Mouse (Mus musculus) liver (tissue): ENCODE data around the gene Syt16.
A peak's percentile ranks its signal among the peaks of the same experiment; 100 is the strongest.

Experiments
- DNase-seq: peaks from one replicate; pipeline ENCODE4 v3.0.0-alpha.2; 2020; ENCODE audit warnings: mixed read lengths

The Syt16 gene

GRCm38 (mm10) chr12:74108663-74109081 is 111.2 kb downstream of the Syt16 start:
- no peak for DNase-seq

GRCm38 (mm10) chr12:74109462-74110068 is 112.1 kb downstream of the Syt16 start:
- DNase-seq, result no peak

- DNase-seq, result no peak
Observed at GRCm38 (mm10) chr12:74116825-74117224, 119.4 kb downstream of the Syt16 start.

GRCm38 (mm10) chr12:74125796-74126195 is 128.3 kb downstream of the Syt16 start:
- DNase-seq, result peak; percentile 4

GRCm38 (mm10) chr12:74128229-74128628 is 130.8 kb downstream of the Syt16 start:
- DNase-seq, result no peak

- DNase-seq, result no peak
Observed at GRCm38 (mm10) chr12:74131790-74132189, 134.3 kb downstream of the Syt16 start.

- DNase-seq, result no peak
Observed at GRCm38 (mm10) chr12:74142147-74142546, 144.7 kb downstream of the Syt16 start.

- no peak for DNase-seq
Observed at GRCm38 (mm10) chr12:74144385-74144784, 146.9 kb downstream of the Syt16 start.

- DNase-seq, result no peak
Observed at GRCm38 (mm10) chr12:74160791-74161190, 163.3 kb downstream of the Syt16 start.

- DNase-seq, result no peak
Observed at GRCm38 (mm10) chr12:74163080-74163479, 165.6 kb downstream of the Syt16 start.

GRCm38 (mm10) chr12:74171257-74171656 is 173.8 kb downstream of the Syt16 start:
- DNase-seq, result no peak

GRCm38 (mm10) chr12:74173902-74174301 is 176.4 kb downstream of the Syt16 start:
- no peak for DNase-seq

- DNase-seq, result no peak
Observed at GRCm38 (mm10) chr12:74184596-74184995, 187.1 kb downstream of the Syt16 start.

- no peak for DNase-seq
Observed at GRCm38 (mm10) chr12:74188243-74188785, 190.9 kb downstream of the Syt16 start.

GRCm38 (mm10) chr12:74188815-74189214 is 191.4 kb downstream of the Syt16 start:
- no peak for DNase-seq

GRCm38 (mm10) chr12:74189840-74190239 is 192.4 kb downstream of the Syt16 start:
- DNase-seq, result no peak

- DNase-seq, result no peak
Observed at GRCm38 (mm10) chr12:74190297-74190696, 192.8 kb downstream of the Syt16 start.

GRCm38 (mm10) chr12:74192552-74192951 is 195.1 kb downstream of the Syt16 start:
- DNase-seq, result no peak

- no peak for DNase-seq
Observed at GRCm38 (mm10) chr12:74201410-74201809, 203.9 kb downstream of the Syt16 start.

- DNase-seq, result no peak
Observed at GRCm38 (mm10) chr12:74202431-74203042, 205.1 kb downstream of the Syt16 start.

GRCm38 (mm10) chr12:74212156-74212555 is 214.7 kb downstream of the Syt16 start:
- DNase-seq, result no peak

GRCm38 (mm10) chr12:74216103-74216728 is 218.8 kb downstream of the Syt16 start:
- no peak for DNase-seq

- no peak for DNase-seq
Observed at GRCm38 (mm10) chr12:74219909-74220308, 222.4 kb downstream of the Syt16 start.

- no peak for DNase-seq
Observed at GRCm38 (mm10) chr12:74220651-74221050, 223.2 kb downstream of the Syt16 start.
